Mouse (Mus musculus) bone marrow, adult 2 months (tissue): Measurements from ENCODE around the gene 2610528J11Rik. TPM values are rescaled to one million over a fixed set of nuclear protein-coding genes. Genes with fewer than 3 reads are reported as not detected.

Experiments used
- H3K27ac ChIP-seq: fragments of 200-500 bp; 2 replicates; pipeline ENCODE4 v1.5.1; 2012; ENCODE audit warnings: low read depth, mild to moderate bottlenecking, control low read depth, inconsistent platforms, low read length; ENCODE audit not compliant: control insufficient read depth, poor library complexity, insufficient read depth
- H3K4me1 ChIP-seq: fragments of 200-500 bp; 2 replicates; pipeline ENCODE4 v1.6.1; 2011; ENCODE audit warnings: low read length; ENCODE audit not compliant: control insufficient read depth, insufficient read depth
- H3K4me3 ChIP-seq: fragments of 200-500 bp; replicated peaks from 2 replicates; pipeline ENCODE3; 2011; ENCODE audit warnings: mild to moderate bottlenecking, low read depth, low read length, control low read depth; ENCODE audit not compliant: control insufficient read depth
- CTCF ChIP-seq: fragments of 200-500 bp; IDR thresholded peaks from 2 replicates; pipeline ENCODE4 v1.5.1; 2011; ENCODE audit warnings: low read length, control low read depth; ENCODE audit not compliant: control insufficient read depth, insufficient read depth
- POLR2A ChIP-seq: fragments of 200-500 bp; IDR thresholded peaks from 2 replicates; pipeline ENCODE4 v1.6.1; 2011; ENCODE audit warnings: low read depth, mild to moderate bottlenecking, control low read depth, low read length, borderline replicate concordance; ENCODE audit not compliant: control insufficient read depth
- WGBS: fragments of 180-500 bp; shearing (Covaris S2); methylation state at CpG from one replicate; pipeline ENCODE4 v1.1.7; 2018; 5-methylcytosine and 5-hydroxymethylcytosine counted together
- polyA plus RNA-seq: library from polyadenylated mRNA; stranded (reverse); fragments of >200 nt; gene quantifications from 2 replicates; pipeline ENCODE4 v1.2.4, GENCODE M21; 2011; ENCODE audit warnings: low replicate concordance; ENCODE audit not compliant: missing spikeins, insufficient read depth, insufficient read length

2610528J11Rik gene
- polyA plus RNA-seq, 1 experiment: 2.1 TPM

GRCm38 (mm10) chr4:118532663-118533062 is 5.9 kb downstream of the 2610528J11Rik start:
- H3K4me3 ChIP-seq: no peak overlapping the region
- peaks cover 1% of the 10 kb centered on the region; the same call in 1 of the 2 replicates for H3K4me1 ChIP-seq
- no peak overlapping the region for H3K27ac ChIP-seq
- TF ChIP-seq POLR2A (no peak), CTCF (no peak)
- 51% methylated on average over 5 of the region's 5 CpGs for WGBS

- peaks cover 1% of the 10 kb centered on the region; the same call in 1 of the 2 replicates for H3K4me1 ChIP-seq
- no peak for TF ChIP-seq POLR2A
- TF ChIP-seq CTCF: no peak
- 21% methylated on average over 3 of the region's 4 CpGs for WGBS
- H3K27ac ChIP-seq: no peak overlapping the region
- no peak overlapping the region for H3K4me3 ChIP-seq
Observed at GRCm38 (mm10) chr4:118533156-118533555, 6.4 kb downstream of the 2610528J11Rik start.

GRCm38 (mm10) chr4:118533605-118534004 is 6.8 kb downstream of the 2610528J11Rik start:
- TF ChIP-seq CTCF: no peak
- TF ChIP-seq POLR2A: no peak
- Histone ChIP-seq H3K27ac (no peak overlapping the region), H3K4me3 (no peak overlapping the region), H3K4me1 (peaks cover 1% of the 10 kb centered on the region; the same call in 1 of the 2 replicates)
- 33% methylated on average over 7 of the region's 7 CpGs for WGBS

- 88% methylated on average over 6 of the region's 6 CpGs for WGBS
- H3K4me3 ChIP-seq: no peak overlapping the region
- no peak for TF ChIP-seq POLR2A
- TF ChIP-seq CTCF: no peak
- H3K4me1 ChIP-seq: peaks cover 1% of the 10 kb centered on the region; the same call in 1 of the 2 replicates
- no peak overlapping the region for H3K27ac ChIP-seq
Observed at GRCm38 (mm10) chr4:118535610-118536009, 8.8 kb downstream of the 2610528J11Rik start.

- H3K4me3 ChIP-seq: no peak overlapping the region
- H3K4me1 ChIP-seq: no peaks in the 10 kb centered on the region; the same call in 1 of the 2 replicates
- 47% methylated on average over 6 of the region's 6 CpGs for WGBS
- H3K27ac ChIP-seq: no peak overlapping the region
- TF ChIP-seq CTCF (no peak), POLR2A (no peak)
Observed at GRCm38 (mm10) chr4:118537801-118538200, 11.0 kb downstream of the 2610528J11Rik start.

- Histone ChIP-seq H3K27ac (no peak overlapping the region), H3K4me1 (no peaks in the 10 kb centered on the region; the same call in 1 of the 2 replicates), H3K4me3 (no peak overlapping the region)
- WGBS: 70% methylated on average over 10 of the region's 10 CpGs
- no peak for TF ChIP-seq CTCF
- TF ChIP-seq POLR2A: no peak
Observed at GRCm38 (mm10) chr4:118539904-118540303, 13.1 kb downstream of the 2610528J11Rik start.

- TF ChIP-seq POLR2A: no peak
- no peak for TF ChIP-seq CTCF
- no peaks in the 10 kb centered on the region; the same call in 1 of the 2 replicates for H3K4me1 ChIP-seq
- H3K4me3 ChIP-seq: no peak overlapping the region
- 53% methylated on average over 9 of the region's 9 CpGs for WGBS
- H3K27ac ChIP-seq: no peak overlapping the region
Observed at GRCm38 (mm10) chr4:118542510-118543157, 15.8 kb downstream of the 2610528J11Rik start.

- TF ChIP-seq POLR2A (no peak), CTCF (no peak)
- WGBS: 14% methylated on average over 13 of the region's 13 CpGs
- no peak overlapping the region for H3K27ac ChIP-seq
- H3K4me1 ChIP-seq: no peaks in the 10 kb centered on the region; the same call in 1 of the 2 replicates
- peak overlapping the region; percentile 31 for H3K4me3 ChIP-seq
Observed at GRCm38 (mm10) chr4:118543158-118543530, 16.3 kb downstream of the 2610528J11Rik start.
